Mouse (Mus musculus): ENCODE results near the gene Senp2. TPM values are rescaled to one million over a fixed set of nuclear protein-coding genes. Genes with fewer than 3 reads are reported as not detected.

Gene Senp2
- total and polyA plus RNA-seq, 3 experiments, result 31.7 to 54.7 TPM; not detected in 1

DNA sequence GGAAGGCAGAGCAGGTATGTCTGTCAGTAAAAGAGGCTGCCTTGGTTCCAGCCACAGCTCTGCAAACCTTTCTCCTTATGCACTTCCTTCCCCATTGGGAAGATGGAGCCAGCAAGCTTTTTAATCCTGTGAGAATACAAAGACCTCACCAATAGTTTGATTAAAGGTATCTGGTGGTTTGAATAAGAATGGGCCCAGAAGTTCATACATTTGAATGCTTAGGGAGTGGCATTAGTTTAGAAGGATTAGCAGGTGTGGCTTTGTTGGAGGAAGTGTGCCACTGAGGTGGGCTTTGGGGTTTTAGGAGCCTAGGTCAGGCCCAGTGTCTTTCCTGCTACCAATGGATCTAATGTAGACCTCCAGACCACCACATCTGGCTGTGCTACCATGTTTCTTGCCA lies 56.3 kb downstream of the Senp2 start:
- no peak for DNase-seq (ENCODE audit: low read depth, low spot score)
- H3K27me3 ChIP-seq (ENCODE audit: control insufficient read depth in 1 of 2, insufficient read depth in 2 of 2, low read length in 2 of 2), result no peaks in the 10 kb centered on the region
- peaks cover 2 to 7% of the 10 kb centered on the region in 2 experiments; a peak in 2 of 4 replicates for H3K4me1 ChIP-seq (ENCODE audit: control insufficient read depth in 1 of 2, insufficient read depth in 2 of 2, low read length in 2 of 2)
- no peaks in the 10 kb centered on the region for H3K9me3 ChIP-seq (replicated peaks; ENCODE audit: insufficient read depth, low read length)
- H3K27ac ChIP-seq (ENCODE audit: control insufficient read depth, low read depth, low read length), result no peak overlapping the region
- H3K9ac ChIP-seq (ENCODE audit: control insufficient read depth, low read depth, low read length, poor library complexity, severe bottlenecking), result no peak overlapping the region
- no peaks in the 10 kb centered on the region for H3K36me3 ChIP-seq (ENCODE audit: control insufficient read depth in 1 of 2, insufficient read depth in 2 of 2, low read length in 2 of 2)
- no peak for TF ChIP-seq TAL1 (IDR thresholded peaks at IDR 0.05; ENCODE audit: low read length)
- TF ChIP-seq ZKSCAN1 (IDR thresholded peaks at IDR 0.05; ENCODE audit: low read depth, low read length), result no peak
- TF ChIP-seq GATA1 (IDR thresholded peaks at IDR 0.05; ENCODE audit: low read depth, low read length), result no peak
- no peak for TF ChIP-seq ZC3H11A (IDR thresholded peaks at IDR 0.05; ENCODE audit: low read depth, low read length)
- no peak for TF ChIP-seq E2F4 (IDR thresholded peaks at IDR 0.05; ENCODE audit: borderline replicate concordance, low read depth, low read length)
- no peak for TF ChIP-seq POLR2A (IDR thresholded peaks at IDR 0.05; ENCODE audit: control insufficient read depth in 1 of 2, insufficient read depth in 1 of 2, low read depth in 1 of 2, low read length in 2 of 2, poor library complexity in 1 of 2)
- TF ChIP-seq MAFK (IDR thresholded peaks at IDR 0.05; ENCODE audit: borderline replicate concordance, low read depth, low read length), result no peak
- TF ChIP-seq ZMIZ1 (IDR thresholded peaks at IDR 0.05; ENCODE audit: low read depth, low read length), result no peak
- TF ChIP-seq CTCF (IDR thresholded peaks at IDR 0.05 in 2 of 3, conservative IDR thresholded peaks at IDR 0.05 in 1 of 3; ENCODE audit: control insufficient read depth in 1 of 3, insufficient read depth in 1 of 3, low read depth in 2 of 3, low read length in 3 of 3, poor library complexity in 1 of 3, severe bottlenecking in 1 of 3), result no peak
- no peak for TF ChIP-seq POLR2AphosphoS2 (IDR thresholded peaks at IDR 0.05; ENCODE audit: low read length)
- no peak for TF ChIP-seq NRF1 (IDR thresholded peaks at IDR 0.05; ENCODE audit: insufficient read depth, low read depth, low read length, poor library complexity, severe bottlenecking)
- no peak for TF ChIP-seq TBP (IDR thresholded peaks at IDR 0.05; ENCODE audit: low read depth, low read length)
- TF ChIP-seq ETS1 (IDR thresholded peaks at IDR 0.05; ENCODE audit: low read depth, low read length), result no peak
- no peak for TF ChIP-seq SIN3A (IDR thresholded peaks at IDR 0.05; ENCODE audit: low read length)
- no peak for TF ChIP-seq RAD21 (IDR thresholded peaks at IDR 0.05; ENCODE audit: low read depth, low read length)
- no peak for TF ChIP-seq SMC3 (IDR thresholded peaks at IDR 0.05; ENCODE audit: low read depth, low read length)
- no peak for TF ChIP-seq MAX (IDR thresholded peaks at IDR 0.05; ENCODE audit: low read length)
- no peaks in the 10 kb centered on the region for H3K79me2 ChIP-seq (ENCODE audit: control insufficient read depth, insufficient read depth, low read length, poor library complexity)
- H3K4me3 ChIP-seq (ENCODE audit: control insufficient read depth in 1 of 2, insufficient read depth in 1 of 2, low read depth in 2 of 2, low read length in 2 of 2), result no peak overlapping the region

DNA sequence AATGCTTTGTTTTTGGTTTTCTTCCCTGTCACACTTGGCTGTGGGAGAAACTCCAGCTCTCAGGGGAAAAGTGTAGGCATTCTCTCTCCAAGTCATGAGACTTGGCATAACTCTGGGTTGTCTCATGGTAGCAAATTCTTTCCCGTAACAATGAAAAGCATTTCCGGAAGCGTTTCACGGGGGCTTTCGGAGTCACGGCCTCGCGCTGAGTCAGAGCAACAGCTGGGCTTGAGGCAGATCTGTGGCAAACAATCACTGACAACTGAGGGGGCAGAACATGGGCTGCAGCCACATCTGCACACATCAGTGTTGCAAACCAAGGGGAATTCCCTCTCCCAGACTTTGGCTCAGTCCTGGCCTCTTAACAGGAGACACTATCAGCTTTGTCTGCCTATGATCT lies 58.1 kb downstream of the Senp2 start:
- Histone ChIP-seq H3K9me3 (replicated peaks; ENCODE audit: insufficient read depth, low read length) (no peaks in the 10 kb centered on the region), H3K9ac (ENCODE audit: control insufficient read depth, low read depth, low read length, poor library complexity, severe bottlenecking) (no peak overlapping the region), H3K27me3 (ENCODE audit: control insufficient read depth in 1 of 2, insufficient read depth in 2 of 2, low read length in 2 of 2) (no peaks in the 10 kb centered on the region), H3K4me3 (ENCODE audit: control insufficient read depth in 1 of 2, insufficient read depth in 1 of 2, low read depth in 2 of 2, low read length in 2 of 2) (no peak overlapping the region), H3K36me3 (ENCODE audit: control insufficient read depth in 1 of 2, insufficient read depth in 2 of 2, low read length in 2 of 2) (no peaks in the 10 kb centered on the region), H3K4me1 (ENCODE audit: control insufficient read depth in 1 of 2, insufficient read depth in 2 of 2, low read length in 2 of 2) (peaks cover 0 to 3% of the 10 kb centered on the region in 2 experiments; a peak in 1 of 4 replicates), H3K79me2 (ENCODE audit: control insufficient read depth, insufficient read depth, low read length, poor library complexity) (no peaks in the 10 kb centered on the region), H3K27ac (ENCODE audit: control insufficient read depth, low read depth, low read length) (no peak overlapping the region)
- no peak for TF ChIP-seq TBP (IDR thresholded peaks at IDR 0.05; ENCODE audit: low read depth, low read length)
- TF ChIP-seq SMC3 (IDR thresholded peaks at IDR 0.05; ENCODE audit: low read depth, low read length), result no peak
- no peak for TF ChIP-seq CHD1 (IDR thresholded peaks at IDR 0.05; ENCODE audit: low read depth, low read length)
- no peak for TF ChIP-seq MAX (IDR thresholded peaks at IDR 0.05; ENCODE audit: low read length)
- DNase-seq (ENCODE audit: low read depth, low spot score), result no peak
